Mouse (Mus musculus) megakaryocyte, embryonic 14.5 days (primary cell): ENCODE results near the gene Ifna4.

Experiments
- FLI1 ChIP-seq: IDR thresholded peaks from 2 replicates; pipeline ENCODE4 v1.6.1; 2012; ENCODE audit warnings: low read length, inconsistent platforms, mixed read lengths
- GATA1 ChIP-seq: IDR thresholded peaks from 3 replicates; pipeline ENCODE4 v1.6.1; 2012; ENCODE audit warnings: mixed read lengths, low read length, inconsistent platforms, borderline replicate concordance

- no peak for TF ChIP-seq GATA1
- no peak for TF ChIP-seq FLI1
These were observed 36.6 kb downstream of the Ifna4 start for GRCm38 (mm10) chr4:88878246-88878645.
